Mouse (Mus musculus): ENCODE measurements around the gene Emc3.

Emc3 gene

GRCm38 (mm10) chr6:113530932-113531839 lies at the start of gene Emc3, which contains the start of gene Fancd2:
Gene Emc3, minus strand, starts transcription at chr6:113531652.
Gene Fancd2, plus strand, starts transcription at chr6:113531682.
- peak; percentile 76; the same call in 1 of the 2 replicates for ATAC-seq (ENCODE audit: insufficient number of reproducible peaks, low FRiP score, low TSS enrichment)

DNA sequence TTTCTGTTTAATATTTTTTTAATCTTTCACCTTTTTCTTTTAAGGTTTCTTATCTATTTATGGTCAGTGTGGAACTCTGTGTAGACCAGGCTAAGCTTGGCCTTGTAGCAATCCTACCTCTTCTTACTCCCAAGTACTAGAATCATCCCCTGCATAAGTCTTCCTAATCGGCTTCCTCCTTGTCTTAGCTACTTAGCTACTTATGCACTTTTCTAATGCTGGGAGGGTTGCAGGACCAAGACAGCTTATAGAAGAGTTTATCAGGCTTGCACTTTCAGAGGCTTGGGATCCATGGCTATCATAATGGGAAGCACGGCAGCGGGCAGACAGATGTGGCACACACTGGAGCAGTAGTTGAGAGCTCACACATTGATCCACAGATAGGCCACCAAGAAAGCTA lies 47.9 kb upstream of the Emc3 start:
- ATAC-seq (ENCODE audit: insufficient number of reproducible peaks, low FRiP score, low TSS enrichment), result no peak

DNA sequence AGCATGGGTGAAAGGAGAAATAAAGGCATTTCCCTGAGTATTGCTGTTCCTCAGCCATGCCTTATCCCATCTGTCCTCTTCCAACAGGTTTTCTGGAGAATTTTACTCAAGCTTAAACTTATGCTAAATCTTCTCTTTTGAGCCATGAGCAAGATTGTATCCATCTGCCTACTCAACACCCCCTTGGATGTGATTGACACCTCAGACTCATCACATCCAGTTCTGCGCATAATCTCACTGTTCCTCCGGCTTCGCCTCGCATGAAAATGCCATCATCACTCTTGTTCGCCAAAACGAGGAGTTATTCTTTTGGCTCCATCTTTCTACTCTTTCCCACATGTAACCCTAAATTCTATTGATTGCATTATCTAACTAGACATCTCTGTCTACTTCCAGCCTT lies 44.6 kb upstream of the Emc3 start:
- no peak for ATAC-seq (ENCODE audit: insufficient number of reproducible peaks, low FRiP score, low TSS enrichment)

GRCm38 (mm10) chr6:113564557-113564956 lies 33.1 kb upstream of the Emc3 start:
- no peak for ATAC-seq (ENCODE audit: insufficient number of reproducible peaks, low FRiP score, low TSS enrichment)

- no peak for ATAC-seq (ENCODE audit: insufficient number of reproducible peaks, low FRiP score, low TSS enrichment)
Observed at GRCm38 (mm10) chr6:113559736-113560135, 28.3 kb upstream of the Emc3 start.

DNA sequence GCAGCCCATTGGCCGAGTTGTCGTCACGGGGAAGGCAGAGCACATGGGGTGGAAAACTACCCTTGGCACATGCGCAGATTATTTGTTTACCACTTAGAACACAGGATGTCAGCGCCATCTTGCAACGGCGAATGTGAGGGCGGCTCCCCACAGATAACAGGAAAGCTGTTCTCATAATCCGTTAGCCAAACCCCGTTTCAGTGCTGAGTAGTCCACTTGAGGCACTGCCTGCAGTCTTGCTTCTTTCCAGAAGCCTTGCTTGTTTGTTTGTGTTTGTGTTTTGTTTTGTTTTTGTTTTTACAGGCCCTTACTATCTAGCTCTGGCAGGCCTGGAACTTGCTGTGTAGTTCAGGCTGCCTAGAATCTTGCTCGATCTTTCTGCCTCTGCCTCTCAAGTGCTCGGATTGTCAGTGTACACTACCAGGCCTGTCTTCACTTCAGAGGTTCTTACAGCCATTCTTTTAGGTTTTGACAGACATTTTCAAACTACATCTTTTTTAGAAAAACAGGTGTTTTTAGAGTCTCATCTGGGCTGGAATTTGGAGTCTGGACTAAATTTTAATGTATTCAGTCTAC lies 12.5 kb upstream of the Emc3 start:
- no peak for ATAC-seq (ENCODE audit: insufficient number of reproducible peaks, low FRiP score, low TSS enrichment)

- ATAC-seq (ENCODE audit: insufficient number of reproducible peaks, low FRiP score, low TSS enrichment), result no peak
Observed at GRCm38 (mm10) chr6:113541610-113542009, 10.2 kb upstream of the Emc3 start.

DNA sequence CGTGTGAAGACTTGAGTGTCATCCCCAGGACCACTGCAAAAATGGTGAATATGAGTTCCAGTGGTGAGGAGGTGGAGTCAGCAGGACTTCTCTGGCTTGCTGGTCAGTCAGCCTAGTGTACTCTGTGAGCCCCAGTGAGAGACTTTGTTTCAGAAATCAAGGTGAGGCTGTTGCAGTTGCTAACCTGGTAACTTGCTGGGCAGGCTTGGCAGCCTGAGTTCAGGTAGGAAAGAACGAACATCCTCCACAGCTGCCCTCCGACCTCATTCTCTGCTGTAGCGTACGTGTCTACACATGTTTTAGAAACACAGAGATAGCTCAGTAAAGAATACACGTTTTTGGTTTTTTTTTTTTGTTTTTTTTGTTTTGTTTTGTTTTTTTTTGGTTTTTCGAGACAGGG lies 3.4 kb upstream of the Emc3 start:
- ATAC-seq (ENCODE audit: insufficient number of reproducible peaks, low FRiP score, low TSS enrichment), result no peak

GRCm38 (mm10) chr6:113531840-113532404 lies 470 bp upstream of the Emc3 start:
- no peak for ATAC-seq (ENCODE audit: insufficient number of reproducible peaks, low FRiP score, low TSS enrichment)

GRCm38 (mm10) chr6:113523420-113523819 lies 8.0 kb downstream of the Emc3 start:
- ATAC-seq (ENCODE audit: insufficient number of reproducible peaks, low FRiP score, low TSS enrichment), result no peak

- ATAC-seq (ENCODE audit: insufficient number of reproducible peaks, low FRiP score, low TSS enrichment), result no peak
Observed at GRCm38 (mm10) chr6:113522310-113522709, 9.1 kb downstream of the Emc3 start.

DNA sequence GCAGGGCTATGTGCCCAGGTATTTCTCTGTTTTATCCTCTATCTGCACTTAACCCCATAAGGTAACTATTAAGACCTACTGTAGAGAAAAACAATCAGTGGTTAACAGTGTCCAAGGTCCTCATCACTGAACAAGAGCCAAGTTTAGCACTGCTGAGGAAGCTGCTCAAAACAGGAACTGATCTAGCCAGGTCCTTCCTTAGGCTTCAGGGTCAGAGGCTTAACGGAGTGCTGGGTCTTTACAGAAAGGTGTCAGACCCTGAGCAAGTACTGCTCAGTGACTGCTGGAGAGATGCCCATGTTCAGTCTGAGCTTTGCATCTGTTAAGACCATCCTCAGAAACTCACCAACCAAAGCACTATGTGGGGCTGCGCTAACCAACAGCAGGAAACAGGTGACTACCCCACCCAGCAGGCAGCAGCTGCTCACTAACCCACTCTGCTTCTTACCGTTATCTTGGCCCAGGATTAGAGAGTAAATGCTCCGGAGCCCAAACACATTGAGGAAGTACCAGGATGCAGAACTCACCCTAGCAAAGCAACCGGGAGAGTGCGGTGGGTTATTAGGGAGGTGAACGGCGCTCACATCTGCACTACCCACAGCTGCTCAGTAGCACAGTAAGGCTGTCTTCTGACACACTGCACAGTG lies 13.9 kb downstream of the Emc3 start:
- no peak for ATAC-seq (ENCODE audit: insufficient number of reproducible peaks, low FRiP score, low TSS enrichment)

GRCm38 (mm10) chr6:113514600-113514999 lies 16.9 kb downstream of the Emc3 start:
- no peak for ATAC-seq (ENCODE audit: insufficient number of reproducible peaks, low FRiP score, low TSS enrichment)

- ATAC-seq (ENCODE audit: insufficient number of reproducible peaks, low FRiP score, low TSS enrichment), result no peak
Observed at GRCm38 (mm10) chr6:113513944-113514343, 17.5 kb downstream of the Emc3 start.

DNA sequence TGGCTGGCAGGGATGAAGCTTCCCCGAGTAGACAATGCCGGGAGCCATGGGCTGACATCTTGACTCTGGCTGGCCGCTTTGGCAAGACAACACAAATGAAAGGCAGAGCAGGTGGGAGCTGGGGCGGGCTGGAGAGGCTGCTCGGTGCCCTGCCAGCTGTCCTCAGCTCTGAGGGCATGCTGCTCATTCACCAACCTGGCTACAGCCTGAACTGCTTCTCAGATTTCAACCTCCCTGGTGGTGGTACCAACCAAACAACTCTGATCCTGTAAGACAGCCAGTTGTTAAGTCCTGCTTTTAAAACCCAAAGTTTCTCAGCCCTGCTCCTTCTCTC lies 22.5 kb downstream of the Emc3 start:
- ATAC-seq (ENCODE audit: insufficient number of reproducible peaks, low FRiP score, low TSS enrichment), result peak; percentile 95

GRCm38 (mm10) chr6:113508272-113508946 lies 23.0 kb downstream of the Emc3 start:
- no peak for ATAC-seq (ENCODE audit: insufficient number of reproducible peaks, low FRiP score, low TSS enrichment)

GRCm38 (mm10) chr6:113507130-113507529 lies 24.3 kb downstream of the Emc3 start:
- ATAC-seq (ENCODE audit: insufficient number of reproducible peaks, low FRiP score, low TSS enrichment), result no peak

DNA sequence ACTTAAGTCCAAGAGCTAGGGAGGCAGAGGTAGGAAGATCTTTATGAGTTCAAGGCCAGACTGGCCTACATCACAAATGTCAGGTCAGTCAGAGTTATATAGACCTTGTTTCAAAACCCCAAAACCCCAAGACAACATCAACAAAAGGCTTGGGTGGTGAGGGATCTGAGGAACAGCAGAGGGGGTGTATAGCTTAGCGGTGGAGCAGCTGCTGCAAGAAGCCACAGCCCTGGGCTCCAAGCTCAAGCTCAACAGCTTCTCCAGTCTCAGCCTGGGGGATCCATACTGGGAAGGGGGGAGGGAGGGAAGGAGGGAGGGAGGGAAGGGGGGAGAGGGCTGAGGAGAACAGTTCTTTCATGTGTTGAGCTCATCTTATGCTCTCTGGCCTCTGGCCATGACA lies 25.8 kb downstream of the Emc3 start:
- ATAC-seq (ENCODE audit: insufficient number of reproducible peaks, low FRiP score, low TSS enrichment), result no peak

DNA sequence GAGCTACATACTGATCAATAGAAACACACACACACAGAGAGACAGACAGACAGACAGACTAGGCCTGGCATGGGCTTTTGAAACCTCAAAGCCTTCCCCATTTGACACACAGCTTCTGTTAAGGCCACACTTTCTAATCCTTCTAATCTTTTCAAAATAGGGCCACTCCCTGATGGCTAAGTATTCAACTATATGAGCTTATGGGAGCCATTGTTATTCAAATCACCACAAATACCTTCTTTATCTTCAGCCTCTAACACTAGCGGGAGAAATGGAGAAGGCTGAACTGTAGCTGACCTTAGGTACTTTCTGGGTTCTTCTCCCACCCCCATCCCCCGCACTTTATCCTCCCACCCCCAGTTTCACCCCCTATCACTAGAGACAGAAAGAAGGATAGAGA lies 28.7 kb downstream of the Emc3 start:
- no peak for ATAC-seq (ENCODE audit: insufficient number of reproducible peaks, low FRiP score, low TSS enrichment)

GRCm38 (mm10) chr6:113501388-113502084 lies 29.9 kb downstream of the Emc3 start, which contains the start of gene Prrt3:
Gene Prrt3, minus strand, starts transcription at chr6:113501931.
- peak; percentile 87 for ATAC-seq (ENCODE audit: insufficient number of reproducible peaks, low FRiP score, low TSS enrichment)
